Mouse (Mus musculus): ENCODE measurements around the gene Hsd17b1.

DNA sequence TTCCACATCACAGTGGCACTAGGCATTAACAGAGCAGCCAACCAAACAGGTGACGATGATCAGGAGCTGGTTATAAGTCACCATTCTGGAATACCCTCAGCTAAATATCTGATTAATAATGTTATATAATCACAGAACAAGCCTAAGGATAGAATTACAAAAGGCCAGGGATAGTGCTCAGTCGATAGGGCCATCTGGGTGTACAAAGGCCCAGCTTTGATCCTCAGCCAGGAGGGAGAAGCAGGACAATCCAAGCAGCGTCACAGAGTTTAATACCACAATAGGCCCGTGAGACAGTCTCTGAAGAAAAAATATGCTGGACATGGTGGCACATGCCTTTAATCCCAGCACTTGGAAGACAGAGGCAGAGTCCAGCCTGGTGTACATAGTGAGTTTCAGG is 31.1 kb downstream of the Hsd17b1 start:
- no peak for TF ChIP-seq CTCF (IDR thresholded peaks at IDR 0.05; ENCODE audit: low read depth)
- TF ChIP-seq EP300 (IDR thresholded peaks at IDR 0.05; ENCODE audit: low read depth): no peak
